Mouse (Mus musculus) bone marrow, adult 2 months (tissue): Measurements from ENCODE around the gene Inhba. TPM values are rescaled to one million over a fixed set of nuclear protein-coding genes. Genes with fewer than 3 reads are reported as not detected.
A peak's percentile ranks its signal among the peaks of the same experiment; 100 is the strongest.

Source experiments
- H3K27ac ChIP-seq: fragments of 200-500 bp; 2 replicates; pipeline ENCODE4 v1.5.1; 2012; ENCODE audit warnings: low read depth, mild to moderate bottlenecking, control low read depth, inconsistent platforms, low read length; ENCODE audit not compliant: control insufficient read depth, poor library complexity, insufficient read depth
- H3K4me1 ChIP-seq: fragments of 200-500 bp; 2 replicates; pipeline ENCODE4 v1.6.1; 2011; ENCODE audit warnings: low read length; ENCODE audit not compliant: control insufficient read depth, insufficient read depth
- H3K4me3 ChIP-seq: fragments of 200-500 bp; replicated peaks from 2 replicates; pipeline ENCODE3; 2011; ENCODE audit warnings: mild to moderate bottlenecking, low read depth, low read length, control low read depth; ENCODE audit not compliant: control insufficient read depth
- CTCF ChIP-seq: fragments of 200-500 bp; IDR thresholded peaks from 2 replicates; pipeline ENCODE4 v1.5.1; 2011; ENCODE audit warnings: low read length, control low read depth; ENCODE audit not compliant: control insufficient read depth, insufficient read depth
- POLR2A ChIP-seq: fragments of 200-500 bp; IDR thresholded peaks from 2 replicates; pipeline ENCODE4 v1.6.1; 2011; ENCODE audit warnings: low read depth, mild to moderate bottlenecking, control low read depth, low read length, borderline replicate concordance; ENCODE audit not compliant: control insufficient read depth
- WGBS: fragments of 180-500 bp; shearing (Covaris S2); methylation state at CpG from one replicate; pipeline ENCODE4 v1.1.7; 2018; 5-methylcytosine and 5-hydroxymethylcytosine counted together
- polyA plus RNA-seq: library from polyadenylated mRNA; stranded (reverse); fragments of >200 nt; gene quantifications from 2 replicates; pipeline ENCODE4 v1.2.4, GENCODE M21; 2011; ENCODE audit warnings: low replicate concordance; ENCODE audit not compliant: missing spikeins, insufficient read depth, insufficient read length

Gene Inhba
- polyA plus RNA-seq, 1 experiment = 15.2 TPM

GRCm38 (mm10) chr13:16018807-16019510 lies 7.3 kb downstream of the Inhba start:
- peak overlapping the region; percentile 49 for H3K4me3 ChIP-seq
- H3K27ac ChIP-seq = no peak overlapping the region
- TF ChIP-seq POLR2A (no peak), CTCF (no peak)
- 26% methylated on average over 3 of the region's 3 CpGs for WGBS
- H3K4me1 ChIP-seq = no peaks in the 10 kb centered on the region; the same call in none of the 2 replicates

- Histone ChIP-seq H3K4me1 (no peaks in the 10 kb centered on the region; the same call in none of the 2 replicates), H3K27ac (no peak overlapping the region), H3K4me3 (no peak overlapping the region)
- TF ChIP-seq POLR2A = no peak
- peak; percentile 34; the same call in 1 of the 2 replicates for TF ChIP-seq CTCF
- WGBS = 8% methylated on average over 1 of the region's 1 CpGs
Measured at GRCm38 (mm10) chr13:16020659-16021058, 9.0 kb downstream of the Inhba start.

GRCm38 (mm10) chr13:16021181-16021580 lies 9.5 kb downstream of the Inhba start:
- no peak overlapping the region for H3K27ac ChIP-seq
- 67% methylated on average over 6 of the region's 6 CpGs for WGBS
- TF ChIP-seq CTCF (no peak), POLR2A (no peak)

GRCm38 (mm10) chr13:16021849-16022248 lies 10.2 kb downstream of the Inhba start:
- H3K27ac ChIP-seq = no peak overlapping the region
- H3K4me1 ChIP-seq = no peaks in the 10 kb centered on the region; the same call in none of the 2 replicates
- 88% methylated on average over 7 of the region's 7 CpGs for WGBS
- no peak overlapping the region for H3K4me3 ChIP-seq
- TF ChIP-seq POLR2A (no peak), CTCF (no peak)

More at GRCm38 (mm10) chr13:16021181-16021580, 9.5 kb downstream of the Inhba start:
- H3K4me3 ChIP-seq = no peak overlapping the region
- H3K4me1 ChIP-seq = no peaks in the 10 kb centered on the region; the same call in none of the 2 replicates

- no peak overlapping the region for H3K27ac ChIP-seq
- no peak for TF ChIP-seq CTCF
- no peak for TF ChIP-seq POLR2A
- no peaks in the 10 kb centered on the region; the same call in none of the 2 replicates for H3K4me1 ChIP-seq
- 89% methylated on average over 8 of the region's 8 CpGs for WGBS
- no peak overlapping the region for H3K4me3 ChIP-seq
Measured at GRCm38 (mm10) chr13:16022536-16022935, 10.9 kb downstream of the Inhba start.

GRCm38 (mm10) chr13:16023070-16024039 lies 11.7 kb downstream of the Inhba start:
- 66% methylated on average over 13 of the region's 13 CpGs for WGBS
- H3K4me1 ChIP-seq = no peaks in the 10 kb centered on the region; the same call in 1 of the 2 replicates
- no peak overlapping the region for H3K27ac ChIP-seq
- H3K4me3 ChIP-seq = no peak overlapping the region
- TF ChIP-seq CTCF (no peak), POLR2A (no peak)

GRCm38 (mm10) chr13:16030557-16031057 lies 19.0 kb downstream of the Inhba start:
- no peak for TF ChIP-seq POLR2A
- no peak for TF ChIP-seq CTCF
- Histone ChIP-seq H3K27ac (no peak overlapping the region), H3K4me1 (no peaks in the 10 kb centered on the region; the same call in 1 of the 2 replicates), H3K4me3 (no peak overlapping the region)
- WGBS = 9% methylated on average over 5 of the region's 5 CpGs

- Histone ChIP-seq H3K27ac (no peak overlapping the region), H3K4me1 (no peaks in the 10 kb centered on the region; the same call in 1 of the 2 replicates), H3K4me3 (no peak overlapping the region)
- TF ChIP-seq POLR2A (no peak), CTCF (no peak)
Measured at GRCm38 (mm10) chr13:16032425-16032824, 20.8 kb downstream of the Inhba start.
